Mouse (Mus musculus) MEL-GATA-1-ER (cell line): ENCODE data around the gene Fcho1.
"Not testable (repeated sequence)": the region's sequence is repeated elsewhere in the genome, so short reads cannot be mapped to it uniquely, and the experiment has no call there.

Experiments used
- DNase-seq: peaks from one replicate; pipeline ENCODE4 v3.0.0-alpha.2; 2012; ENCODE audit warnings: low read depth; ENCODE audit errors: extremely low read depth

Gene Fcho1

GRCm38 (mm10) chr8:71718252-71718651 lies 7.3 kb downstream of the Fcho1 start:
- DNase-seq: no peak

GRCm38 (mm10) chr8:71717096-71717495 lies 8.4 kb downstream of the Fcho1 start:
- DNase-seq: no peak

GRCm38 (mm10) chr8:71716561-71717053 lies 8.9 kb downstream of the Fcho1 start:
- DNase-seq: no peak

GRCm38 (mm10) chr8:71715531-71715930 lies 10.0 kb downstream of the Fcho1 start:
- DNase-seq: no peak

GRCm38 (mm10) chr8:71711574-71711973 lies 13.9 kb downstream of the Fcho1 start:
- DNase-seq: no peak

GRCm38 (mm10) chr8:71709800-71710446 lies 15.6 kb downstream of the Fcho1 start:
- DNase-seq: no peak

GRCm38 (mm10) chr8:71709134-71709799 lies 16.2 kb downstream of the Fcho1 start:
- no peak for DNase-seq

- DNase-seq: peak; percentile 53
These were observed 17.6 kb downstream of the Fcho1 start for GRCm38 (mm10) chr8:71707874-71708273.

- DNase-seq: not testable (repeated sequence)
These were observed 22.1 kb downstream of the Fcho1 start for GRCm38 (mm10) chr8:71703400-71703799.

GRCm38 (mm10) chr8:71702923-71703322 lies 22.6 kb downstream of the Fcho1 start:
- DNase-seq: peak; percentile 48

- DNase-seq: peak; percentile 51
These were observed 23.5 kb downstream of the Fcho1 start for GRCm38 (mm10) chr8:71702087-71702432.

- no peak for DNase-seq
These were observed 24.0 kb downstream of the Fcho1 start, which contains the start of gene B3gnt3 for GRCm38 (mm10) chr8:71701414-71702086. TSS of gene B3gnt3 (minus strand) at chr8:71701789.

GRCm38 (mm10) chr8:71700493-71701269 lies 24.8 kb downstream of the Fcho1 start:
- DNase-seq: no peak

GRCm38 (mm10) chr8:71695456-71695855 lies 30.1 kb downstream of the Fcho1 start:
- DNase-seq: not testable (repeated sequence)

GRCm38 (mm10) chr8:71693166-71694041 lies 32.1 kb downstream of the Fcho1 start:
- DNase-seq: no peak

GRCm38 (mm10) chr8:71692509-71692908 lies 33.0 kb downstream of the Fcho1 start:
- DNase-seq: no peak

GRCm38 (mm10) chr8:71689028-71689427 lies 36.5 kb downstream of the Fcho1 start, which contains the start of gene Insl3:
TSS of gene Insl3 (plus strand) at chr8:71689214.
- DNase-seq: no peak

GRCm38 (mm10) chr8:71687616-71688015 lies 37.9 kb downstream of the Fcho1 start:
- DNase-seq: no peak

- no peak for DNase-seq
These were observed 39.3 kb downstream of the Fcho1 start for GRCm38 (mm10) chr8:71686143-71686734.

- no peak for DNase-seq
These were observed 39.9 kb downstream of the Fcho1 start for GRCm38 (mm10) chr8:71685573-71685972.
